Mouse (Mus musculus): ENCODE measurements at regions not wholly inside any gene's neighbourhood (a gene's known extent, or its start where the extent isn't known, plus 50 kb on each side); places are given as distances from the start of the nearest gene placed in this dataset.
A peak's percentile ranks its signal among the peaks of the same experiment; 100 is the strongest.

GRCm38 (mm10) chr14:45772665-45773277 is 114.8 kb upstream of the Ddhd1 start:
- TF ChIP-seq POLR2A (IDR thresholded peaks at IDR 0.05; ENCODE audit: low read depth, low read length) (no peak), CTCF (IDR thresholded peaks at IDR 0.05; ENCODE audit: extremely low read depth, insufficient read depth, insufficient read length, insufficient replicate concordance) (peak; percentile 33; the same call in 1 of the 2 replicates)
- H3K4me3 ChIP-seq (ENCODE audit: extremely low read depth, insufficient read depth, insufficient read length), result no peak overlapping the region
- H3K27ac ChIP-seq (ENCODE audit: insufficient read depth, low read length), result no peak overlapping the region
- peak in 1 of 2 experiments; percentile 8 for DNase-seq (ENCODE audit: low read depth in 1 of 2, low spot score in 2 of 2)
- no peaks in the 10 kb centered on the region for H3K27me3 ChIP-seq (ENCODE audit: control insufficient read depth, insufficient read depth, low read length)
- no peaks in the 10 kb centered on the region for H3K4me1 ChIP-seq (ENCODE audit: control insufficient read depth, insufficient read depth, insufficient read length)
- H3K36me3 ChIP-seq (ENCODE audit: control insufficient read depth, insufficient read depth, low read length), result no peaks in the 10 kb centered on the region
- WGBS, result 24% methylated on average over 19 of the region's 19 CpGs

DNA sequence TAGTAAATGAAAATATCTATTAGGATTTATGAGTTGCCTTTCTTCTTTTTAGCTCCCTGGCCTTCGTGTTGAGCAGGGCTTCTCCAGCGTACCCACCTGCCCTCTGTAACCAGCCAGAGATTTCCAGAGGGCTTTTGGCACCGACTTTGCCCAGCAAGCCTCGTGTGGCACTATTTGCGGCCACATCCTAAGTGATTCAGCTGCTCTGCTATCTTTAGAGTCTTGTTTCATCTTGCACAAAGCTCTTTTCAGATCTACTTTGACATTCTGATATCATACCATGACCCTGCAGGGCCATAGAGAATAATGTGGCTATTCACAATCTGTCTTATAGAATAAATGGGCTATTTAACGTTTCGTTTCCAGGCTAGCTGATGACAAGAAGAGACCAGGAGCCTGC is 115.4 kb upstream of the Ddhd1 start:
- H3K4me1 ChIP-seq (ENCODE audit: control insufficient read depth, insufficient read depth, insufficient read length), result no peaks in the 10 kb centered on the region
- TF ChIP-seq CTCF (IDR thresholded peaks at IDR 0.05; ENCODE audit: extremely low read depth, insufficient read depth, insufficient read length, insufficient replicate concordance) (no peak), POLR2A (IDR thresholded peaks at IDR 0.05; ENCODE audit: low read depth, low read length) (no peak)
- no peaks in the 10 kb centered on the region for H3K27me3 ChIP-seq (ENCODE audit: control insufficient read depth, insufficient read depth, low read length)
- WGBS, result 73% methylated on average over 7 of the region's 7 CpGs
- DNase-seq (ENCODE audit: low read depth in 1 of 2, low spot score in 2 of 2), result no peak
- no peaks in the 10 kb centered on the region for H3K36me3 ChIP-seq (ENCODE audit: control insufficient read depth, insufficient read depth, low read length)
- no peak overlapping the region for H3K4me3 ChIP-seq (ENCODE audit: extremely low read depth, insufficient read depth, insufficient read length)
- H3K27ac ChIP-seq (ENCODE audit: insufficient read depth, low read length), result no peak overlapping the region

DNA sequence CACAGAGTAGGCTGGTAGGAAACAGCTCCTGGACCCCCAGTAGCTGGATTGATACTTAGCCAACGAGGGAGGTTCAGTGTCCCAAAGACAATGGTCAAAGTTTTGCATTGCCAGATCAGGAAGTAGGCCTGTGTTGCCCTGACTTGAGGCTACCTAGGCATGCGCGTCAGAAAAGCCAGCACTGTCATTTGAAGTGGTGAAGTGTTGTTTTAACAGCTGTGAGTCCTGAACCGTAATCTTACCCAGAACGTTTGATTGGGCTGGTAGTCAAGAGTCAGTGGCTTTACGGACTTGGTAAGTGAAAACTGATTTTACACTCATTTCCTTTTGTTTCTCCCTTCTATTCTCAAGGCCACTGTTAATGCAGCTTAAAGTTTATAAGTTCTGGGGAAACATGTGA is 123.9 kb upstream of the Ddhd1 start:
- WGBS, result 83% methylated on average over 6 of the region's 6 CpGs
- no peaks in the 10 kb centered on the region for H3K27me3 ChIP-seq (ENCODE audit: control insufficient read depth, insufficient read depth, low read length)
- H3K36me3 ChIP-seq (ENCODE audit: control insufficient read depth, insufficient read depth, low read length), result no peaks in the 10 kb centered on the region
- no peaks in the 10 kb centered on the region for H3K4me1 ChIP-seq (ENCODE audit: control insufficient read depth, insufficient read depth, insufficient read length)
- no peak overlapping the region for H3K4me3 ChIP-seq (ENCODE audit: extremely low read depth, insufficient read depth, insufficient read length)
- H3K27ac ChIP-seq (ENCODE audit: insufficient read depth, low read length), result no peak overlapping the region
- TF ChIP-seq CTCF (IDR thresholded peaks at IDR 0.05; ENCODE audit: extremely low read depth, insufficient read depth, insufficient read length, insufficient replicate concordance) (no peak), POLR2A (IDR thresholded peaks at IDR 0.05; ENCODE audit: low read depth, low read length) (no peak)
- DNase-seq (ENCODE audit: low read depth in 1 of 2, low spot score in 2 of 2), result no peak

DNA sequence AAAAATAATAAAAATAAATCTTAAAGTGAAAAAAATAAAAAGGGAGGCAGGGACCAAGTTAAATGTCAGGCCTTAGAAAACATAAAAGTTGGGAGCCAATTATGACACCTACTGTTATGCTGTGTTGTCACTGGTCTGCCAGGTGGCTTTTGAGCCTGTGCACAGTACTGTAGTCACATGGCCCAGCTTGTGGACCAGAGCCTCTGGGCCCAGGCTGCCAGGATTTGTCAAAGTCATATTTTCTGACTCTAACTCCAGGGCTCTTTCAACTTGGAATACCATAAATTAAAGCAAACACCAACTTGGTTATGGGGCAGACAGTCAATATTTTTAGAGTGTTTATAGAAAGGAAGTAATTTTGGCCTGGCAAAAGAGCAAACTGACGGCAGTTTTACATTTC is 137.0 kb upstream of the Ddhd1 start:
- H3K36me3 ChIP-seq (ENCODE audit: control insufficient read depth, insufficient read depth, low read length), result no peaks in the 10 kb centered on the region
- no peak overlapping the region for H3K27ac ChIP-seq (ENCODE audit: insufficient read depth, low read length)
- no peaks in the 10 kb centered on the region for H3K27me3 ChIP-seq (ENCODE audit: control insufficient read depth, insufficient read depth, low read length)
- DNase-seq (ENCODE audit: low read depth in 1 of 2, low spot score in 2 of 2), result no peak
- TF ChIP-seq POLR2A (IDR thresholded peaks at IDR 0.05; ENCODE audit: low read depth, low read length) (no peak), CTCF (IDR thresholded peaks at IDR 0.05; ENCODE audit: extremely low read depth, insufficient read depth, insufficient read length, insufficient replicate concordance) (no peak)
- 86% methylated on average over 1 of the region's 1 CpGs for WGBS
- H3K4me3 ChIP-seq (ENCODE audit: extremely low read depth, insufficient read depth, insufficient read length), result no peak overlapping the region
- no peaks in the 10 kb centered on the region for H3K4me1 ChIP-seq (ENCODE audit: control insufficient read depth, insufficient read depth, insufficient read length)

DNA sequence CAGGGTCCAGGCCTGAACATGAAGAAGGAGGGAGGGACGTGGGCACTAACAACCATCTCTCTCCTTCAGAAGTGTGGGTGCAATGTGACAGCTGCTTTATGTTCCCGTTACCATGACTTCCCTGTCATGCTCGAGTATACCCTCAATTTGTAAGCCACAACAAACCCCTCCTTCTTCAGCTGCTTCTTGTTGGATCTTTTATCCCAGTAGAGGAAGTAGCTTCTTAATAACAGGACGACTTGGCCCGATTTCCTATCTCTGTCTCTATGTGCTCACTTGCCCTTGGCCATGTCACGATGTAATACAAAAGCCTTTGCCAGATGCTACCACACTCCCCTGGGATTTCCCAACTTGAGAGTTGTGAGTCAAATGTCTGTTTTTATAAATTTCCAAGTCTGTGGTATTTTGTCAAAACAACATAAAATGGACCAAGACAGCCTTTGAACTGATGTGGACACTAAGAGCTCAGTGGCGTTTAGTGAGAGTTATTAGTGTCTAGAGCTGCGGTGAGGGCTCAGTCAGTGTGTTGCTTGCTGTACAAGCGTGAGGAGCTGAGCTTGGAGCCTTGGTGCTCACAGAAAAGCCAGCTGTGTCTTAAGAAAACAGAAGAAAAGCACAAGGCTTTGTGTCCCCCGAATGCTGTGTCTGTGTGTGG is 138.8 kb upstream of the Ddhd1 start:
- Histone ChIP-seq H3K4me1 (ENCODE audit: control insufficient read depth, insufficient read depth, insufficient read length) (no peaks in the 10 kb centered on the region), H3K36me3 (ENCODE audit: control insufficient read depth, insufficient read depth, low read length) (no peaks in the 10 kb centered on the region), H3K27ac (ENCODE audit: insufficient read depth, low read length) (peak overlapping the region; percentile 60), H3K4me3 (ENCODE audit: extremely low read depth, insufficient read depth, insufficient read length) (no peak overlapping the region), H3K27me3 (ENCODE audit: control insufficient read depth, insufficient read depth, low read length) (no peaks in the 10 kb centered on the region)
- DNase-seq (ENCODE audit: low read depth in 1 of 2, low spot score in 2 of 2), result no peak
- TF ChIP-seq POLR2A (IDR thresholded peaks at IDR 0.05; ENCODE audit: low read depth, low read length) (no peak), CTCF (IDR thresholded peaks at IDR 0.05; ENCODE audit: extremely low read depth, insufficient read depth, insufficient read length, insufficient replicate concordance) (no peak)
- 73% methylated on average over 10 of the region's 10 CpGs for WGBS

GRCm38 (mm10) chr14:45797320-45797696 is 139.4 kb upstream of the Ddhd1 start:
- H3K27me3 ChIP-seq (ENCODE audit: control insufficient read depth, insufficient read depth, low read length), result no peaks in the 10 kb centered on the region
- no peak for TF ChIP-seq POLR2A (IDR thresholded peaks at IDR 0.05; ENCODE audit: low read depth, low read length)
- TF ChIP-seq CTCF (IDR thresholded peaks at IDR 0.05; ENCODE audit: extremely low read depth, insufficient read depth, insufficient read length, insufficient replicate concordance), result no peak
- H3K4me3 ChIP-seq (ENCODE audit: extremely low read depth, insufficient read depth, insufficient read length), result no peak overlapping the region
- H3K4me1 ChIP-seq (ENCODE audit: control insufficient read depth, insufficient read depth, insufficient read length), result no peaks in the 10 kb centered on the region
- 85% methylated on average over 4 of the region's 4 CpGs for WGBS
- DNase-seq (ENCODE audit: low read depth in 1 of 2, low spot score in 2 of 2), result no peak
- H3K36me3 ChIP-seq (ENCODE audit: control insufficient read depth, insufficient read depth, low read length), result no peaks in the 10 kb centered on the region
- peak overlapping the region; percentile 60 for H3K27ac ChIP-seq (ENCODE audit: insufficient read depth, low read length)

GRCm38 (mm10) chr14:45799286-45799685 is 141.3 kb upstream of the Ddhd1 start:
- no peak overlapping the region for H3K4me3 ChIP-seq (ENCODE audit: extremely low read depth, insufficient read depth, insufficient read length)
- H3K27me3 ChIP-seq (ENCODE audit: control insufficient read depth, insufficient read depth, low read length), result no peaks in the 10 kb centered on the region
- no peaks in the 10 kb centered on the region for H3K36me3 ChIP-seq (ENCODE audit: control insufficient read depth, insufficient read depth, low read length)
- no peak for DNase-seq (ENCODE audit: low read depth in 1 of 2, low spot score in 2 of 2)
- WGBS, result 77% methylated on average over 2 of the region's 2 CpGs
- no peaks in the 10 kb centered on the region for H3K4me1 ChIP-seq (ENCODE audit: control insufficient read depth, insufficient read depth, insufficient read length)
- H3K27ac ChIP-seq (ENCODE audit: insufficient read depth, low read length), result no peak overlapping the region
- no peak for TF ChIP-seq CTCF (IDR thresholded peaks at IDR 0.05; ENCODE audit: extremely low read depth, insufficient read depth, insufficient read length, insufficient replicate concordance)
- TF ChIP-seq POLR2A (IDR thresholded peaks at IDR 0.05; ENCODE audit: low read depth, low read length), result no peak
